Mouse (Mus musculus) embryonic facial prominence, embryonic 14.5 days (tissue): ENCODE measurements at regions not wholly inside any gene's neighbourhood (a gene's known extent, or its start where the extent isn't known, plus 50 kb on each side); places are given as distances from the start of the nearest gene placed in this dataset.

Experiments
- ATAC-seq: fragments of 200-750 bp; cut with Nextera tagmentation; 2 replicates; pipeline ENCODE4 v1.8.0; 2017; ENCODE audit warnings: low read depth, moderate number of reproducible peaks, moderate TSS enrichment
- DNase-seq: peaks from one replicate; pipeline ENCODE4 v3.0.0-alpha.2; 2015; ENCODE audit warnings: low spot score
- H3K27ac ChIP-seq: fragments of 300-500 bp; sonication (generic); replicated peaks from 2 replicates; pipeline ENCODE4 v1.5.1; 2014; ENCODE audit warnings: low read depth, mild to moderate bottlenecking, low read length, moderate library complexity
- H3K27me3 ChIP-seq: fragments of 300-500 bp; sonication (generic); replicated peaks from 2 replicates; pipeline ENCODE4 v1.6.1; 2014; ENCODE audit warnings: low read length; ENCODE audit not compliant: control insufficient read depth, insufficient read depth
- H3K36me3 ChIP-seq: fragments of 300-500 bp; sonication (generic); 2 replicates; pipeline ENCODE4 v1.6.1; 2014; ENCODE audit warnings: low read length, mixed read lengths; ENCODE audit not compliant: control insufficient read depth, insufficient read depth
- H3K4me1 ChIP-seq: fragments of 300-500 bp; sonication (generic); 2 replicates; pipeline ENCODE4 v1.6.1; 2014; ENCODE audit warnings: antibody characterized with exemption, low read length; ENCODE audit not compliant: control insufficient read depth, insufficient read depth
- H3K4me2 ChIP-seq: fragments of 300-500 bp; sonication (generic); 2 replicates; pipeline ENCODE4 v1.6.1; 2014; ENCODE audit warnings: low read depth, mild to moderate bottlenecking, low read length, moderate library complexity, mixed read lengths
- H3K4me3 ChIP-seq: fragments of 300-500 bp; sonication (generic); 2 replicates; pipeline ENCODE4 v1.5.1; 2014; ENCODE audit warnings: low read depth, mild to moderate bottlenecking, low read length
- H3K9ac ChIP-seq: fragments of 300-500 bp; sonication (generic); 2 replicates; pipeline ENCODE4 v1.6.1; 2014; ENCODE audit warnings: low read depth, mild to moderate bottlenecking, low read length, moderate library complexity, mixed read lengths
- H3K9me3 ChIP-seq: fragments of 300-500 bp; sonication (generic); 2 replicates; pipeline ENCODE4 v1.6.1; 2016; ENCODE audit warnings: low read length; ENCODE audit not compliant: control insufficient read depth
- WGBS: fragments of 180-500 bp; shearing (Covaris S2); extraction: QIAGEN DNeasy Blood & Tissue Kit; methylation state at CpG from one replicate; pipeline ENCODE4 v1.1.7; 2014; 5-methylcytosine and 5-hydroxymethylcytosine counted together

- Histone ChIP-seq H3K9ac (no peak overlapping the region), H3K9me3 (no peaks in the 10 kb centered on the region), H3K4me1 (no peaks in the 10 kb centered on the region), H3K4me3 (no peak overlapping the region), H3K4me2 (no peak overlapping the region), H3K27me3 (no peaks in the 10 kb centered on the region; the same call in 1 of the 2 replicates), H3K27ac (no peak overlapping the region), H3K36me3 (no peaks in the 10 kb centered on the region)
- no peak for ATAC-seq
- WGBS: 61% methylated on average over 4 of the region's 4 CpGs
- DNase-seq: no peak
Observed at GRCm38 (mm10) chr17:62438045-62438444, 443.1 kb downstream of the Efna5 start.

- Histone ChIP-seq H3K27me3 (no peaks in the 10 kb centered on the region), H3K36me3 (no peaks in the 10 kb centered on the region), H3K4me3 (no peak overlapping the region), H3K9ac (no peak overlapping the region), H3K4me1 (no peaks in the 10 kb centered on the region), H3K4me2 (no peak overlapping the region), H3K9me3 (no peaks in the 10 kb centered on the region), H3K27ac (no peak overlapping the region)
- no peak for DNase-seq
- ATAC-seq: no peak
- 85% methylated on average over 1 of the region's 1 CpGs for WGBS
Observed at GRCm38 (mm10) chr17:62436044-62436443, 445.1 kb downstream of the Efna5 start.

GRCm38 (mm10) chr17:62423476-62424385 lies 457.4 kb downstream of the Efna5 start:
- ATAC-seq (no peak), DNase-seq (peak; percentile 63)
- Histone ChIP-seq H3K4me2 (no peak overlapping the region; the same call in 1 of the 2 replicates), H3K36me3 (no peaks in the 10 kb centered on the region), H3K4me3 (no peak overlapping the region), H3K9ac (no peak overlapping the region), H3K27ac (no peak overlapping the region), H3K27me3 (no peaks in the 10 kb centered on the region), H3K4me1 (peaks cover 11% of the 10 kb centered on the region; the same call in 1 of the 2 replicates), H3K9me3 (no peaks in the 10 kb centered on the region)
- WGBS: 47% methylated on average over 11 of the region's 11 CpGs

GRCm38 (mm10) chr17:62417584-62417983 lies 463.5 kb downstream of the Efna5 start:
- H3K4me3 ChIP-seq: no peak overlapping the region
- H3K9me3 ChIP-seq: no peaks in the 10 kb centered on the region
- WGBS: 75% methylated on average over 7 of the region's 8 CpGs
- no peak overlapping the region for H3K4me2 ChIP-seq
- H3K9ac ChIP-seq: no peak overlapping the region
- H3K27ac ChIP-seq: no peak overlapping the region
- no peaks in the 10 kb centered on the region for H3K36me3 ChIP-seq
- ATAC-seq (no peak), DNase-seq (no peak)
- H3K4me1 ChIP-seq: no peaks in the 10 kb centered on the region
- no peaks in the 10 kb centered on the region for H3K27me3 ChIP-seq

GRCm38 (mm10) chr17:62415152-62415551 lies 466.0 kb downstream of the Efna5 start:
- Histone ChIP-seq H3K27ac (no peak overlapping the region), H3K36me3 (no peaks in the 10 kb centered on the region), H3K27me3 (no peaks in the 10 kb centered on the region), H3K4me1 (no peaks in the 10 kb centered on the region), H3K4me3 (no peak overlapping the region), H3K9me3 (no peaks in the 10 kb centered on the region), H3K4me2 (no peak overlapping the region), H3K9ac (no peak overlapping the region)
- DNase-seq (peak; percentile 55), ATAC-seq (0 out of 2 replicates have a peak, but pooled peaks have one; percentile 53)
- 87% methylated on average over 4 of the region's 4 CpGs for WGBS

GRCm38 (mm10) chr17:62412666-62413180 lies 468.4 kb downstream of the Efna5 start:
- ATAC-seq: no peak
- 0 out of 2 replicates have a peak, but pooled peaks cover 3% of the 10 kb centered on the region for H3K9me3 ChIP-seq
- H3K4me2 ChIP-seq: no peak overlapping the region
- H3K27ac ChIP-seq: no peak overlapping the region
- no peak for DNase-seq
- H3K36me3 ChIP-seq: no peaks in the 10 kb centered on the region
- no peaks in the 10 kb centered on the region for H3K27me3 ChIP-seq
- H3K9ac ChIP-seq: no peak overlapping the region
- H3K4me1 ChIP-seq: no peaks in the 10 kb centered on the region
- WGBS: 78% methylated on average over 12 of the region's 12 CpGs
- no peak overlapping the region for H3K4me3 ChIP-seq

- H3K27ac ChIP-seq: no peak overlapping the region
- 0 out of 2 replicates have a peak, but pooled peaks cover under 1% of the 10 kb centered on the region for H3K9me3 ChIP-seq
- 68% methylated on average over 1 of the region's 1 CpGs for WGBS
- no peak for ATAC-seq
- H3K4me3 ChIP-seq: no peak overlapping the region
- no peaks in the 10 kb centered on the region for H3K4me1 ChIP-seq
- no peak for DNase-seq
- H3K4me2 ChIP-seq: no peak overlapping the region
- H3K36me3 ChIP-seq: no peaks in the 10 kb centered on the region
- no peak overlapping the region for H3K9ac ChIP-seq
- H3K27me3 ChIP-seq: no peaks in the 10 kb centered on the region
Observed at GRCm38 (mm10) chr17:62403739-62404138, 477.4 kb downstream of the Efna5 start.

GRCm38 (mm10) chr17:62393355-62394006 lies 487.6 kb downstream of the Efna5 start:
- H3K36me3 ChIP-seq: no peaks in the 10 kb centered on the region
- ATAC-seq (no peak), DNase-seq (no peak)
- H3K4me1 ChIP-seq: no peaks in the 10 kb centered on the region
- H3K9me3 ChIP-seq: no peaks in the 10 kb centered on the region
- no peak overlapping the region for H3K9ac ChIP-seq
- WGBS: 84% methylated on average over 8 of the region's 8 CpGs
- H3K27ac ChIP-seq: no peak overlapping the region
- H3K27me3 ChIP-seq: no peaks in the 10 kb centered on the region
- H3K4me3 ChIP-seq: no peak overlapping the region
- H3K4me2 ChIP-seq: no peak overlapping the region
